In genomic region chr9:56924651-56925027, GRCm38 (mm10) we compare ENCODE assay signal across 8 mouse cellular contexts. TPM values are rescaled to one million over a fixed set of nuclear protein-coding genes. Genes with fewer than 3 reads are reported as not detected.
DNase-seq lines count a peak whose midpoint lies in the region; ATAC-seq and TF ChIP-seq lines count a peak whose summit lies in the region.

No protein-coding gene starts in this region.

- no peak for TF ChIP-seq CTCF in forebrain, postnatal 0 days (IDR thresholded peaks at IDR 0.05; ENCODE audit: low read depth)

- H3K4me2 ChIP-seq in forebrain, postnatal 0 days (ENCODE audit: low read depth): peak overlapping the region; percentile 22
- H3K4me2 ChIP-seq in hindbrain, embryonic 11.5 days (replicated peaks; ENCODE audit: low read depth, low read length): peak overlapping the region; percentile 35

- DNase-seq in spleen, adult 18-20 months: peak; percentile 33 to 40
- DNase-seq in spleen, adult 12 weeks (ENCODE audit: low spot score): no peak
- DNase-seq in forebrain, postnatal 0 days: peak; percentile 29
- peak; percentile 18 for DNase-seq in hindbrain, embryonic 11.5 days (ENCODE audit: low spot score)
- DNase-seq in layer of hippocampus, postnatal 36 days: peak; percentile 43 to 56
- peak; percentile 95 for DNase-seq in lung, postnatal 10 days
- peak; percentile 58 to 60 for DNase-seq in right cerebral cortex, postnatal 10 days (ENCODE audit: low spot score in 2 of 2)

- H3K27me3 ChIP-seq in forebrain, postnatal 0 days (ENCODE audit: insufficient read depth, low read length): no peaks in the 10 kb centered on the region
- H3K27me3 ChIP-seq in hindbrain, embryonic 11.5 days (ENCODE audit: control insufficient read depth, insufficient read depth, low read length): no peaks in the 10 kb centered on the region

- H3K9ac ChIP-seq in forebrain, postnatal 0 days: no peak overlapping the region
- H3K9ac ChIP-seq in hindbrain, embryonic 11.5 days (ENCODE audit: low read depth, low read length): no peak overlapping the region; the same call in 1 of the 2 replicates

- no peaks in the 10 kb centered on the region for H3K9me3 ChIP-seq in forebrain, postnatal 0 days (ENCODE audit: low read length)
- H3K9me3 ChIP-seq in hindbrain, embryonic 11.5 days (ENCODE audit: control insufficient read depth, low read length): no peaks in the 10 kb centered on the region

- H3K4me1 ChIP-seq in forebrain, postnatal 0 days (ENCODE audit: insufficient read depth): no peaks in the 10 kb centered on the region
- 0 out of 2 replicates have a peak, but pooled peaks cover 7% of the 10 kb centered on the region for H3K4me1 ChIP-seq in hindbrain, embryonic 11.5 days (replicated peaks; ENCODE audit: control insufficient read depth, insufficient read depth, low read length)

- no peak overlapping the region for H3K4me3 ChIP-seq in forebrain, postnatal 0 days (ENCODE audit: low read depth, low read length)
- peak overlapping the region; percentile 6; the same call in 1 of the 2 replicates for H3K4me3 ChIP-seq in hindbrain, embryonic 11.5 days (ENCODE audit: low read depth, low read length)

- peak; percentile 55 for ATAC-seq in forebrain, postnatal 0 days
- no peak for ATAC-seq in hindbrain, embryonic 11.5 days (ENCODE audit: low FRiP score)
- no peak for ATAC-seq in monocyte, adult 5-6 weeks (replicated peaks; ENCODE audit: insufficient number of reproducible peaks, low FRiP score, low TSS enrichment, poor library complexity, severe bottlenecking)

- WGBS in forebrain, postnatal 0 days: 28% methylated on average over 7 of the region's 7 CpGs
- 39% methylated on average over 7 of the region's 7 CpGs for WGBS in hindbrain, embryonic 11.5 days

- no peaks in the 10 kb centered on the region for H3K36me3 ChIP-seq in forebrain, postnatal 0 days (ENCODE audit: insufficient read depth)
- no peaks in the 10 kb centered on the region for H3K36me3 ChIP-seq in hindbrain, embryonic 11.5 days (ENCODE audit: control insufficient read depth, insufficient read depth, low read length)

- H3K27ac ChIP-seq in forebrain, postnatal 0 days (ENCODE audit: low read depth, low read length): no peak overlapping the region
- H3K27ac ChIP-seq in hindbrain, embryonic 11.5 days (ENCODE audit: low read depth, low read length): no peak overlapping the region

RNA-seq across cellular contexts. Expression of gene Snx33, which starts 3.5 kb away (rescaled TPM):
- 3.7 and 5.8 TPM in 2 replicates for total RNA-seq in forebrain, postnatal 0 days (2014; rRNA removed)
- 1.2 and 1.3 TPM in 2 replicates for polyA plus RNA-seq in forebrain, postnatal 0 days (2015; fragmentation: Nextera tagmentation; extraction: Ambion mirVana)
- polyA plus RNA-seq in hindbrain, embryonic 11.5 days (2014; fragmentation: Nextera tagmentation; extraction: Ambion mirVana): 3.3 and 3.8 TPM in 2 replicates
- total RNA-seq in layer of hippocampus, postnatal 36 days (2021): 1 to 10 TPM; 9.1 to 9.2 TPM
- 7.1 to 16.9 TPM (median 7.1 TPM) in 3 replicates for total RNA-seq in monocyte, adult 5-6 weeks (2017)

RNA-seq across cellular contexts. Expression of gene Imp3, which starts 12.6 kb away (rescaled TPM):
- total RNA-seq in forebrain, postnatal 0 days (2014; rRNA removed): 125 and 136 TPM in 2 replicates
- 87.5 and 104 TPM in 2 replicates for polyA plus RNA-seq in forebrain, postnatal 0 days (2015; fragmentation: Nextera tagmentation; extraction: Ambion mirVana)
- 66.0 and 70.2 TPM in 2 replicates for polyA plus RNA-seq in hindbrain, embryonic 11.5 days (2014; fragmentation: Nextera tagmentation; extraction: Ambion mirVana)
- 10 to 100 TPM; 54.7 to 56.3 TPM for total RNA-seq in layer of hippocampus, postnatal 36 days (2021)
- 36.1 to 44.3 TPM (median 38.6 TPM) in 3 replicates for total RNA-seq in monocyte, adult 5-6 weeks (2017)

RNA-seq across cellular contexts. Expression of gene Snupn, which starts 26.0 kb away (rescaled TPM):
- total RNA-seq in forebrain, postnatal 0 days (2014; rRNA removed): 21.4 and 21.9 TPM in 2 replicates
- polyA plus RNA-seq in forebrain, postnatal 0 days (2015; fragmentation: Nextera tagmentation; extraction: Ambion mirVana): 19.4 and 23.2 TPM in 2 replicates
- 26.4 and 30.3 TPM in 2 replicates for polyA plus RNA-seq in hindbrain, embryonic 11.5 days (2014; fragmentation: Nextera tagmentation; extraction: Ambion mirVana)
- 10 to 100 TPM; 15.4 to 17.9 TPM for total RNA-seq in layer of hippocampus, postnatal 36 days (2021)
- total RNA-seq in monocyte, adult 5-6 weeks (2017): 3.8 to 9.4 TPM (median 6.5 TPM) in 3 replicates

RNA-seq across cellular contexts. Expression of gene Cspg4, which starts 59.8 kb away (rescaled TPM):
- 19.4 and 24.7 TPM in 2 replicates for total RNA-seq in forebrain, postnatal 0 days (2014; rRNA removed)
- 5.1 and 7.5 TPM in 2 replicates for polyA plus RNA-seq in forebrain, postnatal 0 days (2015; fragmentation: Nextera tagmentation; extraction: Ambion mirVana)
- 2.6 and 2.7 TPM in 2 replicates for polyA plus RNA-seq in hindbrain, embryonic 11.5 days (2014; fragmentation: Nextera tagmentation; extraction: Ambion mirVana)
- 10 to 100 TPM; 18.0 to 19.7 TPM for total RNA-seq in layer of hippocampus, postnatal 36 days (2021)
- total RNA-seq in monocyte, adult 5-6 weeks (2017): not detected in 3 replicates
